Mouse (Mus musculus): Measurements from ENCODE around the gene Lrrc17. TPM values are rescaled to one million over a fixed set of nuclear protein-coding genes. Genes with fewer than 3 reads are reported as not detected.

Lrrc17 gene
- polyA plus RNA-seq, 1 experiment from 2014 or later = 14.3 TPM

GRCm38 (mm10) chr5:21509801-21510200 is 33.6 kb upstream of the Lrrc17 start:
- Histone ChIP-seq H3K9ac (no peak overlapping the region), H3K36me3 (no peaks in the 10 kb centered on the region), H3K4me2 (no peak overlapping the region), H3K4me3 (no peak overlapping the region), H3K27ac (replicated peaks) (no peak overlapping the region), H3K9me3 (no peaks in the 10 kb centered on the region), H3K4me1 (peaks cover 17% of the 10 kb centered on the region), H3K27me3 (replicated peaks) (no peaks in the 10 kb centered on the region)
- WGBS = 63% methylated on average over 4 of the region's 4 CpGs
- ATAC-seq (ENCODE audit: extremely low read depth, insufficient number of reproducible peaks, low FRiP score, low TSS enrichment) = no peak

- H3K27ac ChIP-seq (replicated peaks) = peak overlapping the region; percentile 46; the same call in 1 of the 2 replicates
- WGBS = 31% methylated on average over 10 of the region's 10 CpGs
- H3K9ac ChIP-seq = no peak overlapping the region
- ATAC-seq (ENCODE audit: extremely low read depth, insufficient number of reproducible peaks, low FRiP score, low TSS enrichment) = no peak
- no peaks in the 10 kb centered on the region for H3K36me3 ChIP-seq
- no peaks in the 10 kb centered on the region for H3K27me3 ChIP-seq (replicated peaks)
- H3K4me2 ChIP-seq = no peak overlapping the region
- H3K4me1 ChIP-seq = peaks cover 17% of the 10 kb centered on the region
- H3K9me3 ChIP-seq = no peaks in the 10 kb centered on the region
- H3K4me3 ChIP-seq = no peak overlapping the region
Measured at GRCm38 (mm10) chr5:21513363-21513762, 30.0 kb upstream of the Lrrc17 start.

- H3K4me1 ChIP-seq = peaks cover 15% of the 10 kb centered on the region
- no peaks in the 10 kb centered on the region for H3K9me3 ChIP-seq
- ATAC-seq (ENCODE audit: extremely low read depth, insufficient number of reproducible peaks, low FRiP score, low TSS enrichment) = no peak
- H3K27me3 ChIP-seq (replicated peaks) = no peaks in the 10 kb centered on the region
- no peaks in the 10 kb centered on the region for H3K36me3 ChIP-seq
- H3K27ac ChIP-seq (replicated peaks) = no peak overlapping the region
- no peak overlapping the region for H3K4me3 ChIP-seq
- WGBS = 89% methylated on average over 2 of the region's 2 CpGs
- no peak overlapping the region for H3K4me2 ChIP-seq
- no peak overlapping the region for H3K9ac ChIP-seq
Measured at GRCm38 (mm10) chr5:21517562-21517961, 25.8 kb upstream of the Lrrc17 start.

GRCm38 (mm10) chr5:21518207-21518606 is 25.2 kb upstream of the Lrrc17 start:
- ATAC-seq (ENCODE audit: extremely low read depth, insufficient number of reproducible peaks, low FRiP score, low TSS enrichment) = no peak
- no peak overlapping the region for H3K27ac ChIP-seq (replicated peaks)
- H3K9ac ChIP-seq = no peak overlapping the region
- WGBS = 80% methylated on average over 4 of the region's 4 CpGs
- H3K27me3 ChIP-seq (replicated peaks) = no peaks in the 10 kb centered on the region
- H3K9me3 ChIP-seq = no peaks in the 10 kb centered on the region
- no peaks in the 10 kb centered on the region for H3K36me3 ChIP-seq
- no peak overlapping the region for H3K4me3 ChIP-seq
- peaks cover 8% of the 10 kb centered on the region for H3K4me1 ChIP-seq
- no peak overlapping the region for H3K4me2 ChIP-seq

DNA sequence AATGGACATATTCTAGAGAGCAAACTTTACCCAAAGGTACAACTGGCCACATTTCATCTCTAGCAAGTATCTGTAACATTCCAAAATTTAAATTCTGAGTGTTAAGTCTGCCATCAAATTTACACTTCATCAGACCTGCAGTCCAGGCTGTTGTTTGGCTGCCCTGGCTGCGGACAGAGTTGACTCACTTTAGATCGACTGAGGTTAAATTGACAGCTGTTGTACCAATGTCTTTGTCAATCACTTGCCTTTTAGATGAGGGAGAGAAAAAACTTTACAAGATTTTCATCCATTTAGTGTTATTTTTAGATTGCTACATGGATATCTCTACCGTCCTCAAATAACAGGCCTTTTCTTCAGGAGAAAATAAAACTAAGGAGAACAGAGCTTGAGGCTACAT is 24.2 kb upstream of the Lrrc17 start:
- H3K4me3 ChIP-seq = no peak overlapping the region
- no peaks in the 10 kb centered on the region for H3K4me1 ChIP-seq
- WGBS = 78% methylated on average over 3 of the region's 3 CpGs

GRCm38 (mm10) chr5:21526835-21527485 is 16.4 kb upstream of the Lrrc17 start:
- ATAC-seq (ENCODE audit: extremely low read depth, insufficient number of reproducible peaks, low FRiP score, low TSS enrichment) = no peak
- 60% methylated on average over 11 of the region's 11 CpGs for WGBS

More for the DNA sequence above, 24.2 kb upstream of the Lrrc17 start:
- no peak for ATAC-seq (ENCODE audit: extremely low read depth, insufficient number of reproducible peaks, low FRiP score, low TSS enrichment)
- Histone ChIP-seq H3K4me2 (no peak overlapping the region), H3K27me3 (replicated peaks) (no peaks in the 10 kb centered on the region), H3K9me3 (no peaks in the 10 kb centered on the region), H3K36me3 (no peaks in the 10 kb centered on the region), H3K27ac (replicated peaks) (no peak overlapping the region), H3K9ac (no peak overlapping the region)

GRCm38 (mm10) chr5:21527488-21527911 is 15.9 kb upstream of the Lrrc17 start:
- Histone ChIP-seq H3K36me3 (no peaks in the 10 kb centered on the region), H3K4me1 (peaks cover 21% of the 10 kb centered on the region), H3K4me3 (no peak overlapping the region), H3K27ac (replicated peaks) (peak overlapping the region; percentile 46; the same call in 1 of the 2 replicates), H3K9ac (no peak overlapping the region), H3K4me2 (no peak overlapping the region), H3K9me3 (peaks cover 6% of the 10 kb centered on the region; the same call in 1 of the 2 replicates), H3K27me3 (replicated peaks) (no peaks in the 10 kb centered on the region)
- ATAC-seq (ENCODE audit: extremely low read depth, insufficient number of reproducible peaks, low FRiP score, low TSS enrichment) = no peak
- 32% methylated on average over 4 of the region's 4 CpGs for WGBS

More at GRCm38 (mm10) chr5:21526835-21527485, 16.4 kb upstream of the Lrrc17 start:
- Histone ChIP-seq H3K36me3 (no peaks in the 10 kb centered on the region), H3K4me1 (peaks cover 21% of the 10 kb centered on the region), H3K4me2 (no peak overlapping the region), H3K4me3 (no peak overlapping the region), H3K27me3 (replicated peaks) (no peaks in the 10 kb centered on the region), H3K27ac (replicated peaks) (0 out of 2 replicates have a peak overlapping the region, but pooled peaks have one; percentile 46), H3K9me3 (peaks cover 6% of the 10 kb centered on the region; the same call in 1 of the 2 replicates), H3K9ac (no peak overlapping the region)

GRCm38 (mm10) chr5:21528068-21528842 is 15.1 kb upstream of the Lrrc17 start:
- H3K27ac ChIP-seq (replicated peaks) = peak overlapping the region; percentile 46; the same call in 1 of the 2 replicates
- peaks cover 6% of the 10 kb centered on the region; the same call in 1 of the 2 replicates for H3K9me3 ChIP-seq
- ATAC-seq (ENCODE audit: extremely low read depth, insufficient number of reproducible peaks, low FRiP score, low TSS enrichment) = no peak; the same call in 1 of the 2 replicates
- 61% methylated on average over 15 of the region's 15 CpGs for WGBS
- H3K4me3 ChIP-seq = no peak overlapping the region
- peaks cover 21% of the 10 kb centered on the region for H3K4me1 ChIP-seq
- no peak overlapping the region for H3K9ac ChIP-seq
- no peak overlapping the region for H3K4me2 ChIP-seq
- H3K36me3 ChIP-seq = no peaks in the 10 kb centered on the region
- no peaks in the 10 kb centered on the region for H3K27me3 ChIP-seq (replicated peaks)

DNA sequence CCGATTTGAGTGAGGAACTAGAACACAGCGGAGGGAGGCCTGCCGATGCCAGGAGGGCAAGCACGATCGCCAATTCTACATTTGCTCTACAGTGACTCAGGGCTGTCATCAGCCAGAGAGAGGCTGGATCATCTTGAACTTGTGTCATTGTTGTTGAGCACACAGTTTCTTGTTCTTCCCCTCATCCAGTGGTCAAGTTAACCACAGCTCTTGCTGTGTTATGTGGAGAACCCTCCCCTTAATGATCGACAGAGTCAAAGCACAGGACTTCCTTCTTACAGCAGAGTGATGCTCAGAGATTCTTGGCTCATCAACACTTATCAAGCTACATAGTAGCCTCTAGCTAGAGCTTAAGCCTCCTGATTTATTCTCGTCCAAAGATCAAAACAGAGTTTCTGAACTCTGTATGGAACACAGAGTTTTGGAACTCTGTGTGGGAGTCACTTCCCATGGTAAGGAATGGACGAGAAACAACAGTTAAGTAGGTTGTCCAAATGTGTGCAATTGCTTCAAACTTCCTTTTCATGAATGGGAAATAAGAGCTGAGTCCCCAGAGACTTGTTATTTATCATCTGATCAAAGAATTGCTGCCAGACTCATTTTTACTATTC is 14.1 kb upstream of the Lrrc17 start:
- peaks cover 21% of the 10 kb centered on the region for H3K4me1 ChIP-seq

DNA sequence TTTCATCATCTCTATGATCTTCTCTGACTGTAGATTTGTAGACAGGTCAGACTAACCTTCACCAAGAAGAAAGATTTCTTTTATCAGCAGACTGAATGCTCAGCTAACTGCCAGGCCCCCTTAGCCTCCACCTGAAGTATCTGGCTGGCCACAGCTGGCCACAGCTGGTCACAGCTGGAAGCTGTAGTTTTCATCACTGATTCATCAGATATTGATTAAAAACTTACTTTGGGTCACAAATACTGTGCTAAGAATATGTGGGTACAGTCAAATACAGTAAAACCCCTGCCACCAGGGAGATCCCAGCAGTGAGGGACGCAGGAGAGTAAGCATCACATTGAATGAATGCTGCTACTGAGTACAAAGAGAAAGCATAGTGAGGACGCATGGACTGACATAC is 11.2 kb upstream of the Lrrc17 start:
- Histone ChIP-seq H3K27ac (replicated peaks) (no peak overlapping the region), H3K4me2 (no peak overlapping the region), H3K4me1 (peaks cover 18% of the 10 kb centered on the region), H3K9me3 (peaks cover 6% of the 10 kb centered on the region; the same call in 1 of the 2 replicates), H3K36me3 (no peaks in the 10 kb centered on the region), H3K9ac (no peak overlapping the region), H3K27me3 (replicated peaks) (no peaks in the 10 kb centered on the region), H3K4me3 (no peak overlapping the region)
- no peak for ATAC-seq (ENCODE audit: extremely low read depth, insufficient number of reproducible peaks, low FRiP score, low TSS enrichment)
- 83% methylated on average over 2 of the region's 2 CpGs for WGBS

More for the DNA sequence above, 14.1 kb upstream of the Lrrc17 start:
- peak overlapping the region; percentile 29; the same call in 1 of the 2 replicates for H3K27ac ChIP-seq (replicated peaks)
- no peak overlapping the region for H3K4me2 ChIP-seq
- H3K4me3 ChIP-seq = no peak overlapping the region
- H3K27me3 ChIP-seq (replicated peaks) = no peaks in the 10 kb centered on the region
- 77% methylated on average over 8 of the region's 8 CpGs for WGBS
- H3K9ac ChIP-seq = no peak overlapping the region
- peaks cover 6% of the 10 kb centered on the region; the same call in 1 of the 2 replicates for H3K9me3 ChIP-seq
- H3K36me3 ChIP-seq = no peaks in the 10 kb centered on the region
- ATAC-seq (ENCODE audit: extremely low read depth, insufficient number of reproducible peaks, low FRiP score, low TSS enrichment) = no peak

GRCm38 (mm10) chr5:21532921-21533320 is 10.4 kb upstream of the Lrrc17 start:
- ATAC-seq (ENCODE audit: extremely low read depth, insufficient number of reproducible peaks, low FRiP score, low TSS enrichment) = no peak
- H3K9ac ChIP-seq = no peak overlapping the region
- H3K4me2 ChIP-seq = no peak overlapping the region
- no peak overlapping the region for H3K4me3 ChIP-seq
- H3K27ac ChIP-seq (replicated peaks) = no peak overlapping the region
- peaks cover 6% of the 10 kb centered on the region; the same call in 1 of the 2 replicates for H3K9me3 ChIP-seq
- H3K27me3 ChIP-seq (replicated peaks) = no peaks in the 10 kb centered on the region
- H3K4me1 ChIP-seq = peaks cover 11% of the 10 kb centered on the region; the same call in 1 of the 2 replicates
- H3K36me3 ChIP-seq = no peaks in the 10 kb centered on the region
- 77% methylated on average over 5 of the region's 5 CpGs for WGBS

All from heart, embryonic 13.5 days (tissue).